Mouse (Mus musculus) lung, embryonic 15.5 days (tissue): ENCODE results near the gene Gli2. TPM values are rescaled to one million over a fixed set of nuclear protein-coding genes. Genes with fewer than 3 reads are reported as not detected.

ENCODE experiments used
- ATAC-seq: fragments of 200-750 bp; cut with Nextera tagmentation; 2 replicates; pipeline ENCODE4 v1.8.0; 2017; ENCODE audit warnings: moderate number of reproducible peaks, borderline replicate concordance; ENCODE audit not compliant: low FRiP score, low TSS enrichment; ENCODE audit errors: extremely low read depth
- H3K27ac ChIP-seq: fragments of 300-500 bp; sonication (generic); 2 replicates; pipeline ENCODE4 v1.5.1; 2015; ENCODE audit warnings: moderate library complexity, mild to moderate bottlenecking, inconsistent platforms
- H3K27me3 ChIP-seq: fragments of 300-500 bp; sonication (generic); 2 replicates; pipeline ENCODE4 v1.6.1; 2015; ENCODE audit warnings: inconsistent platforms
- H3K36me3 ChIP-seq: fragments of 300-500 bp; sonication (generic); 2 replicates; pipeline ENCODE4 v1.6.1; 2015; ENCODE audit warnings: inconsistent platforms
- H3K4me1 ChIP-seq: fragments of 300-500 bp; sonication (generic); 2 replicates; pipeline ENCODE4 v1.6.1; 2015; ENCODE audit warnings: inconsistent platforms
- H3K4me2 ChIP-seq: fragments of 300-500 bp; sonication (generic); 2 replicates; pipeline ENCODE4 v1.6.1; 2015; ENCODE audit warnings: inconsistent platforms, mild to moderate bottlenecking, moderate library complexity
- H3K4me3 ChIP-seq: fragments of 300-500 bp; sonication (generic); 2 replicates; pipeline ENCODE4 v1.5.1; 2015; ENCODE audit warnings: mild to moderate bottlenecking, inconsistent platforms
- H3K9ac ChIP-seq: fragments of 300-500 bp; sonication (generic); 2 replicates; pipeline ENCODE4 v1.6.1; 2015; ENCODE audit warnings: inconsistent platforms
- H3K9me3 ChIP-seq: fragments of 300-500 bp; sonication (generic); 2 replicates; pipeline ENCODE4 v1.6.1; 2016; ENCODE audit warnings: inconsistent platforms
- WGBS: fragments of 180-500 bp; shearing (Covaris S2); methylation state at CpG from one replicate; pipeline ENCODE4 v1.1.7; 2015; 5-methylcytosine and 5-hydroxymethylcytosine counted together
- polyA plus RNA-seq: library from polyadenylated mRNA; unstranded; fragments of >200 nt; fragmentation: Nextera tagmentation; extraction: Ambion mirVana; gene quantifications from 2 replicates; pipeline ENCODE4 v1.2.1, GENCODE M21; 2015

Gli2 gene
- 7.5 and 8.6 TPM in 2 replicates for polyA plus RNA-seq

- peaks cover 61% of the 10 kb centered on the region for H3K27me3 ChIP-seq
- peak within 1 kb of the TSS; percentile 91 for H3K27ac ChIP-seq
- peak; percentile 80 for ATAC-seq
- H3K9ac ChIP-seq = peak within 1 kb of the TSS; percentile 53
- WGBS = 0% methylated on average over 35 of the region's 42 CpGs
- H3K4me1 ChIP-seq = peaks cover 64% of the 10 kb centered on the region
- no peaks in the 10 kb centered on the region for H3K9me3 ChIP-seq
- peak within 1 kb of the TSS; percentile 55 for H3K4me3 ChIP-seq
- H3K36me3 ChIP-seq = no peaks in the 10 kb centered on the region
- peak within 1 kb of the TSS; percentile 89 for H3K4me2 ChIP-seq
Observed at GRCm38 (mm10) chr1:119053402-119053841, at the start of gene Gli2. Gene Gli2 (minus strand): TSS chr1:119053619.

- H3K4me3 ChIP-seq = no peak overlapping the region
- no peak overlapping the region for H3K9ac ChIP-seq
- no peaks in the 10 kb centered on the region for H3K9me3 ChIP-seq
- no peak overlapping the region for H3K4me2 ChIP-seq
- H3K4me1 ChIP-seq = no peaks in the 10 kb centered on the region
- H3K36me3 ChIP-seq = no peaks in the 10 kb centered on the region
- no peaks in the 10 kb centered on the region for H3K27me3 ChIP-seq
- no peak for ATAC-seq
- no peak overlapping the region for H3K27ac ChIP-seq
- 30% methylated on average over 13 of the region's 13 CpGs for WGBS
Observed at GRCm38 (mm10) chr1:119097921-119098521, 44.6 kb upstream of the Gli2 start.

GRCm38 (mm10) chr1:119093739-119094138 is 40.3 kb upstream of the Gli2 start:
- Histone ChIP-seq H3K4me1 (no peaks in the 10 kb centered on the region), H3K4me2 (no peak overlapping the region), H3K4me3 (no peak overlapping the region), H3K9ac (no peak overlapping the region), H3K9me3 (no peaks in the 10 kb centered on the region), H3K27ac (no peak overlapping the region), H3K27me3 (no peaks in the 10 kb centered on the region), H3K36me3 (no peaks in the 10 kb centered on the region)
- no peak for ATAC-seq
- 11% methylated on average over 8 of the region's 8 CpGs for WGBS

DNA sequence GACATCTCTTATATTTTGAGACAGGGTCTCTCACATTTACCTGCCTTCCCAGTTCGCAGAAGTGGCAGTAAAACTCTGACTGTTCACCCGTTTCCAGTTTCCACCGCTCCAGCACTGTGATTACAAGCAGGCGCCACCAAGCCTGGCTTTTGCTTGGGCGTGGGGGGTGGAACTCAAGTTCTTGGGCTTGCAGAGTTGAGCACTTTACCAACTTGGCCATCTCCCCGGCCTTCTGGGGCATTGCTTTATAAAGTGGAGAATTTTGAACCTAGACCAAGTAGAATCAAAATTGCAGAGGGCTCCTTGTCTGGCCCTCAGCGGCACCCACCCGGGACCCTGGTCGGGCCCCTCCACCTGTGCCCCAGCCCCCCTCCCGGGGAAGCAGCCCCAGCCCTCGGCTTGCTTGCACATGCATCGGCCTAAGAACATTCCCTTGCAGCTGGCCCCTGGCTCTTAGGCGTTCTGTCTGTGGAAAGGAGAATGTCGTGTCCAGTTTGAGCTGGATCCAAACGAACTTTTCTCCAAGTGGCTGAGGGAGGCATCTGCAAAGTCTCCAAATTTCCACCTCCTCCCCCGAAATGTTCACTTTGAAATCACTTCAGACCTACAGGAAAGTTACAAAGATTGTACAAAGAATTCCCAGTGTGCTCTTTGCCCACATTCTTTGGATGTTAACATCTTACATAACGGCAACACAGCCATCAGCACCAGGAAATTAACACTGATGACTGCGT is 36.6 kb upstream of the Gli2 start:
- Histone ChIP-seq H3K4me2 (no peak overlapping the region), H3K4me3 (no peak overlapping the region), H3K9me3 (no peaks in the 10 kb centered on the region), H3K4me1 (no peaks in the 10 kb centered on the region), H3K27ac (no peak overlapping the region), H3K36me3 (no peaks in the 10 kb centered on the region), H3K9ac (no peak overlapping the region), H3K27me3 (peaks cover 5% of the 10 kb centered on the region; the same call in 1 of the 2 replicates)
- no peak for ATAC-seq
- WGBS = 66% methylated on average over 18 of the region's 18 CpGs

GRCm38 (mm10) chr1:119087539-119087938 is 34.1 kb upstream of the Gli2 start:
- no peaks in the 10 kb centered on the region for H3K4me1 ChIP-seq
- WGBS = 8% methylated on average over 3 of the region's 3 CpGs
- ATAC-seq = peak; percentile 32; the same call in 1 of the 2 replicates

DNA sequence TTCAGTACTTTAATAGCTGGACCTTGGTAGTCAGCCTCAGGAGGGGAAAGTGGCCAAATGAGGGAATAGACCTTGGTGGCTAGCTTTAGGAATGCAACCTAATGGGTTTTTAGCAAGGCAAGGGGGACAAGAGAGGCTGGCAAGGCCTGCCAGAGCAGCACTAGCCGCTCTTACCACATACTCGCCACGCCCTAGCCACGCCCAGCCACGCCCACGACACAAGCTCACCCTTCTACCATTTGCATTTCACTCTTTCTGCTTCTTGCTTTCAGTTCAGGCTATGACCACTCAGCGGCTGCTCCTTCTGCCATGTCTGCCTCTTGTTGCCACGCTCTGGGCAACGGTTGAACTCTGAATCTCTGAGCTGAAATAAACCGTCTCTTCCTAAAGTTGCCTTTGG is 32.4 kb upstream of the Gli2 start:
- no peak for ATAC-seq
- 58% methylated on average over 10 of the region's 10 CpGs for WGBS
- H3K9ac ChIP-seq = no peak overlapping the region

More at GRCm38 (mm10) chr1:119087539-119087938, 34.1 kb upstream of the Gli2 start:
- no peak overlapping the region for H3K4me3 ChIP-seq
- no peak overlapping the region for H3K4me2 ChIP-seq
- peaks cover 14% of the 10 kb centered on the region for H3K27me3 ChIP-seq
- no peaks in the 10 kb centered on the region for H3K9me3 ChIP-seq
- no peak overlapping the region for H3K27ac ChIP-seq
- no peak overlapping the region for H3K9ac ChIP-seq
- H3K36me3 ChIP-seq = no peaks in the 10 kb centered on the region

GRCm38 (mm10) chr1:119083468-119083921 is 30.1 kb upstream of the Gli2 start:
- H3K27me3 ChIP-seq = peaks cover 43% of the 10 kb centered on the region
- H3K4me2 ChIP-seq = no peak overlapping the region
- WGBS = 17% methylated on average over 10 of the region's 10 CpGs
- no peak overlapping the region for H3K9ac ChIP-seq
- no peaks in the 10 kb centered on the region for H3K4me1 ChIP-seq
- ATAC-seq = peak; percentile 49; the same call in 1 of the 2 replicates
- H3K36me3 ChIP-seq = no peaks in the 10 kb centered on the region
- H3K9me3 ChIP-seq = no peaks in the 10 kb centered on the region
- no peak overlapping the region for H3K27ac ChIP-seq
- H3K4me3 ChIP-seq = no peak overlapping the region

More for the DNA sequence above, 32.4 kb upstream of the Gli2 start:
- H3K27ac ChIP-seq = no peak overlapping the region
- H3K27me3 ChIP-seq = peaks cover 27% of the 10 kb centered on the region
- H3K4me2 ChIP-seq = no peak overlapping the region
- no peak overlapping the region for H3K4me3 ChIP-seq
- H3K9me3 ChIP-seq = no peaks in the 10 kb centered on the region
- no peaks in the 10 kb centered on the region for H3K36me3 ChIP-seq
- no peaks in the 10 kb centered on the region for H3K4me1 ChIP-seq

GRCm38 (mm10) chr1:119082231-119082991 is 29.0 kb upstream of the Gli2 start:
- Histone ChIP-seq H3K4me2 (no peak overlapping the region), H3K4me3 (no peak overlapping the region), H3K27me3 (peaks cover 54% of the 10 kb centered on the region), H3K9ac (no peak overlapping the region), H3K9me3 (no peaks in the 10 kb centered on the region), H3K36me3 (no peaks in the 10 kb centered on the region), H3K27ac (no peak overlapping the region), H3K4me1 (no peaks in the 10 kb centered on the region)
- peak; percentile 43; the same call in 1 of the 2 replicates for ATAC-seq
- 30% methylated on average over 12 of the region's 12 CpGs for WGBS

DNA sequence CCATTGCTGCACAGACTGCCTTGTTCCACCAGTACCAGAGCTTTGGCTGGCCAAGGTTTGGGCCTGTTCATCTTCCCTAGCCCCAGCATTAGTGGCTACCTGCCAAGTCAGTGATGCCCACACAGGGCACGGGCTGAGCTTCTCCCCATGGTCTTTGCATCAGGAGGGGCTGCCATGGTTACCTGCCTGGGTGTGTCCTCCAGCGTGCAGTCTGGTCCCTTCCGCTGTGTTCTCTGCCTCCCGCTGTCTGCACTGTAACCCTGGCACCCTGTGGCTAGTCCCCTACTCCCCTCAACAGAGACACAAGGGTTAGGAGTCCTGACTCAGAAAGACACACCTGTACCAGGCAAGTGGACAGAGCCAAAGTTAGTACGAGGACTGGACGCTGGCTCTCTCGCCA is 24.5 kb upstream of the Gli2 start:
- no peak for ATAC-seq
- no peaks in the 10 kb centered on the region for H3K36me3 ChIP-seq
- peaks cover 69% of the 10 kb centered on the region for H3K27me3 ChIP-seq
- H3K9me3 ChIP-seq = no peaks in the 10 kb centered on the region
- H3K27ac ChIP-seq = no peak overlapping the region
- no peak overlapping the region for H3K9ac ChIP-seq
- no peak overlapping the region for H3K4me3 ChIP-seq
- H3K4me2 ChIP-seq = no peak overlapping the region
- 84% methylated on average over 7 of the region's 7 CpGs for WGBS
- H3K4me1 ChIP-seq = no peaks in the 10 kb centered on the region

GRCm38 (mm10) chr1:119076333-119076732 is 22.9 kb upstream of the Gli2 start:
- Histone ChIP-seq H3K27me3 (peaks cover 62% of the 10 kb centered on the region), H3K4me1 (no peaks in the 10 kb centered on the region), H3K9ac (no peak overlapping the region), H3K36me3 (no peaks in the 10 kb centered on the region), H3K4me3 (no peak overlapping the region), H3K9me3 (no peaks in the 10 kb centered on the region), H3K4me2 (no peak overlapping the region), H3K27ac (no peak overlapping the region)
- 71% methylated on average over 4 of the region's 4 CpGs for WGBS
- ATAC-seq = no peak

DNA sequence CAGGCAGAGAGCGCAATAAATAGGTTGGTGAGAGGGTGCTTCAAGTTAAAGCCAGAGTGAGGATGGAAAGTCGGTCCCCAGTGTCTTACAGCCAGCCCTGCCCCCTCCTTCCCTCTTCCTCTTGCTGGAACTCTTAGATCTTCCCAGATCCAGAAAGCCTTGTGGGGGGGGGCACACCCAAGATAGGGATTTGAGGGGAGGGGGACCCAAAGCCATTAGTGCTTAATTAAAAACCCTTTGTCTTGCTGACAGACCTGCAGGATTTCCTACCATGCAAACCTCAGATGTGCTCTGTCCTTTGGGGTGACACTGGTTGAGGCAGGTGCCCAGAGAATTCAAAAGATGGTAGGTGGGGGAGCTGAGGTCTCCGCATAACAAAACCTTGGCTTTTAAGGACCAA is 22.5 kb upstream of the Gli2 start:
- H3K4me1 ChIP-seq = no peaks in the 10 kb centered on the region
- no peak overlapping the region for H3K27ac ChIP-seq
- H3K36me3 ChIP-seq = no peaks in the 10 kb centered on the region
- H3K9ac ChIP-seq = no peak overlapping the region
- peaks cover 58% of the 10 kb centered on the region for H3K27me3 ChIP-seq
- no peaks in the 10 kb centered on the region for H3K9me3 ChIP-seq
- no peak overlapping the region for H3K4me3 ChIP-seq
- ATAC-seq = no peak
- no peak overlapping the region for H3K4me2 ChIP-seq
- WGBS = 55% methylated on average over 3 of the region's 3 CpGs
